Mouse (Mus musculus): ENCODE data around the gene Dok5. TPM values are rescaled to one million over a fixed set of nuclear protein-coding genes. Genes with fewer than 3 reads are reported as not detected.

Gene Dok5
- total RNA-seq, 2 experiments from 2014 or later = not detected

GRCm38 (mm10) chr2:170913863-170914262 lies 182.3 kb downstream of the Dok5 start:
- ATAC-seq (replicated peaks; ENCODE audit: poor library complexity, severe bottlenecking) = no peak

GRCm38 (mm10) chr2:170915646-170916045 lies 184.0 kb downstream of the Dok5 start:
- ATAC-seq (replicated peaks; ENCODE audit: poor library complexity, severe bottlenecking) = no peak

- no peak for ATAC-seq (replicated peaks; ENCODE audit: poor library complexity, severe bottlenecking)
These were observed 190.7 kb downstream of the Dok5 start for GRCm38 (mm10) chr2:170922260-170922659.

- ATAC-seq (replicated peaks; ENCODE audit: poor library complexity, severe bottlenecking) = no peak
These were observed 192.5 kb downstream of the Dok5 start for GRCm38 (mm10) chr2:170924131-170924530.

- no peak for ATAC-seq (replicated peaks; ENCODE audit: poor library complexity, severe bottlenecking)
These were observed 194.6 kb downstream of the Dok5 start for GRCm38 (mm10) chr2:170926237-170926636.

Other genes starting within 250 kb of the Dok5 start
- gene Pfdn4, start 235.4 kb upstream of the Dok5 start, total RNA-seq (2014; fragmentation: Nextera tagmentation) = 52.7 and 59.1 TPM in 2 replicates
- 58.7 and 82.4 TPM in 2 replicates for gene Pfdn4, start 235.4 kb upstream of the Dok5 start, total RNA-seq (2017)
- gene Cyp24a1, start 234.7 kb upstream of the Dok5 start, total RNA-seq (2014; fragmentation: Nextera tagmentation) = not detected in 2 replicates
- gene Cyp24a1, start 234.7 kb upstream of the Dok5 start, total RNA-seq (2017) = not detected in 2 replicates
- not detected in 2 replicates for gene 4930470P17Rik, start 129.8 kb upstream of the Dok5 start, total RNA-seq (2014; fragmentation: Nextera tagmentation)
- not detected in 2 replicates for gene 4930470P17Rik, start 129.8 kb upstream of the Dok5 start, total RNA-seq (2017)

Data from granulocyte monocyte progenitor cell, adult 5-6 weeks (primary cell).